Mouse (Mus musculus): Measurements from ENCODE around the gene D430019H16Rik.

Gene D430019H16Rik

DNA sequence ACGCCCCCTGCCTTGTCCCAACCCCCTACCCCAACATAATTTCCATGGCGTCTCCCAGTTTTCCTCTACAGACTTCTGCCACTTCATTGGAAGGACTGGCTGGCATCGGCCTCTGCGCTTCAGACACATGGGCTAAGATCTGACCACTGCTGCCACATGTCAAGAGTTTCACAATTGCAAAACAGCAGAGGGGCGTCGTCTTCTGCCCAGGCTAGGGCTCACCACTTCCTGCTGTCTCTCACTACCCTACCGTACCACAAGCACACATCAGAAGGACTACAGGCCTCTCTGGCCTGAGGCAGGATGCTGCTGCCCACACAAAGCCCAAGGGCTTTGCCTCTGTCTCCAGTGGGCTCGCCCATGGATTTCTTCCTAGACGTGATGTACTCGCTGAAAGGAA is 86.0 kb downstream of the D430019H16Rik start:
- no peak for DNase-seq (ENCODE audit: low spot score)

DNA sequence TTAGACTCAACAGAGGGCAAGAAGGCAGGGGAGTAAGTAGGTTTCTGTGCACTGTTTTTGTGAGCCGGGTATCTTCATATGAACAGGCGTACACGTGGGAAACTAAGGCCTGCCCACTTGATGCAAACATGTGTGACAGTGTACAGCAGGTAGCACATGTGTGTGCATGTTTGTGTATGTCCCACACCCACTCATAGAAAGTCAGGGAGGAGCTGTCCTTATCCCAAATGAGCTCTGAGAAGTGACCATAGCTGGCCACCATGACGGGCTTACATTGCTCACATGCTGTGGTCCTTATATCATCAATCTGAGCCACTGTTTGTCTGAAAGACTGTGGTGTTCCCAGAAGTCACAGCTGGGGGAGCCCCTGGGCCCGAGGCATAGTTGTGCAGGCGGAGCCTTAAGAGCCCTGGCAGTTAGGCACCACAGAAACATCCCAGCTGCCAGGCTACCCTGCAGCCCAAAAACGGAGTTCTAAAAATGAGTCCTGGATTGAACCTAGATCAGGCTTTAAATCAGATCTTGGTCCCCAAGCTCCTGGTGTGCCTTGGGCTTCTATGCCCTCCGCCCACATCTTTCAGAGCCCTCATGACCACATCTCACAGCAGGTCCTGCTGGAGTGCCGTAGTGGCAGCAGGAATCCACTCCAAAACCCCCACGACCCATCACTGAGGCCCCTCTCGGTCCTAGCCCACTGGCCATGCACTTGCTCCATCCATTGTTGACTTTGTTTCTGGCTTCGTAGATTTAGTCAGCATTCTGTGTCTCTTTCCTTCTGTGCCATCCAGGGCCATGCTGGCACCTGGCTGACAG is 88.1 kb downstream of the D430019H16Rik start:
- DNase-seq (ENCODE audit: low spot score), result no peak

DNA sequence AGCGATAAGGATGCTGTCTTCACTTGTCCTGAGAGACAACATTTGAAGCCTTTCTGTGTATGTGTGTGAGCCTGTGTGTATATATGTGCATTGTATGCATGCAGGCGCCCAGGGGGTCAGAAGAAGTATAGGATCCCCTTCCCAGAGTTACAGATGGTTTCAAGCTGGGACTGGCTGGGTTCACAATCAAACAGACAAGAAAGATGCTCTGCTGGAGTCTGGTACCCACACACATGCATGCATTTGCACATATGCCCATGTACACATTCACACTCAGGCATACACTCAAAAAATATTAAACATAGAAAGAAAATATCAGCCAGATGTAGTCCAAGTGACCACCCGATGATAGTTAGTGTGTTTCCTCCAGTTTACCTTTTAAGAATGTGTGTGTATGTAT is 88.9 kb downstream of the D430019H16Rik start:
- DNase-seq (ENCODE audit: low spot score), result no peak

Data from urinary bladder, postnatal 25 days (tissue).